Mouse (Mus musculus): ENCODE measurements around the gene Pgm1.

Pgm1 gene

DNA sequence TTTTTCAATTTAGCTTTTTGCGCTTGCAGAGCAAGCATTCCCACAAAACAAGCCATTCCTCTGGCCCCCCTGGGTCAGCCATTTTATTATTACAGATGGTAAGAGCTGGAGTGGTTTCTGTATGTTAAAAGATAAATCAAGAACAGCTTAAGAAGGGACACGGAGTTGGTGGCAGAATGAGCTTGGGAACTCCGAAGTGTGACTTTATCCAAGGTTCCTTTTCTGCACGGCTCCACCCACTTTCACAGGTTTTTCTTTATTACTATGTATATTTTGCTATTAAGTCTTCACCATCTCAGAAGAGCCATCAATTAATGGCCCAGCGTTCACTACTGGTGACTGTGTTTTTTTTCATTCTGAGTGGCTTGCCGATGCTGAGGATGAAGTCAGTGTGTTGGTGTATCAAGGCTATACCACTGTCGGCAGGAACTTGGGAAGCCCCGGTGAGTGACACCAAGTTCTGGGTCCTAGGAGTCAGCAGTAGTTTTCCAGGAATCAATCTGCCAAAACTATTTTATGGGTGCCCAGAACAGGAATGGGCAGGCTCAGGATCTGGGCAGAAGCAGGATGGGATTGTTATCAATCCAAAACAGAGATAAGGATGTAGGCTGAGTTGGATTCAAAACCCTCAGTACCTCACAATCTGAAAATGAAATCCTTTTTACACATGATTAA, 83.3 kb downstream of the Pgm1 start:
- DNase-seq = no peak

DNA sequence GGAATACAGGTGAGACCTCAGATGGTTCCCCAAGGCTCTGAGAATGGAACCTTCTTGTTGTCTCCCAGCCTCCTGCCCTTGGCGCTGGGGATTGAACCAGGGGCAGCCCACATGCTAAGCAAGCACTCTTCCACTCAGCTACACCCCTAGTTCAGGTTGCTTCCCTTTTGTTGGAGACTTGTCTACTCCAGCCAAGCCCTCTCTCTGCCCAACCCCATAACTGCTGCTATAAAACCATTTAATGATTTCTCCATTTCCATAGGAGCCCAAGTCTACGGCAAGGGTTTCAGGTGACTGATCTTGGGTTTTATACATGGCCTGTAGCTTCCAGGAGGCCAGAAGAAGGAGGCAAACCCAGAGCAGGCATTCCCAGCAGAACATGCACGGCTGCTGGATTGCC, 98.6 kb downstream of the Pgm1 start:
- DNase-seq = no peak

- peak; percentile 83 for DNase-seq
Measured at GRCm38 (mm10) chr4:100028641-100029040, 99.4 kb downstream of the Pgm1 start.

DNA sequence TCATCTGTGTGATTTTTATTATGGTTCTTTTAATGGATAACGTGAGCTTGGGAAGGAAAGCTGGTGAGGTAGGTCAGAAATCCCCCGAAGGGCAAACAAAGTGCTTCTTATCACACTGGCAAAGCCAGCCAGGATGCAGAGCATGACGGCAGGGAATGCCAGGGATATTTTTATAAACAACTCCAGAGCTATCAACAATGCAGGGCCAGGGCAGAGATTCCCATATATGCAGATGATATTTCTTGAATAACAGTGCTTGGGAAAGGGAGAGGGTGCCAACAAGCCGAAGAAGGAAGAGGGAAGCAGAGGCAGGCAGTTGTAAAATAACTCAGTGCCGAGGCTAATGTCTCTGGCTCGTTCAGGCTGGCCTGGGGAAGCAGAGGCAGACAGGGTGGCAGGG, 102.1 kb downstream of the Pgm1 start:
- no peak for DNase-seq

DNA sequence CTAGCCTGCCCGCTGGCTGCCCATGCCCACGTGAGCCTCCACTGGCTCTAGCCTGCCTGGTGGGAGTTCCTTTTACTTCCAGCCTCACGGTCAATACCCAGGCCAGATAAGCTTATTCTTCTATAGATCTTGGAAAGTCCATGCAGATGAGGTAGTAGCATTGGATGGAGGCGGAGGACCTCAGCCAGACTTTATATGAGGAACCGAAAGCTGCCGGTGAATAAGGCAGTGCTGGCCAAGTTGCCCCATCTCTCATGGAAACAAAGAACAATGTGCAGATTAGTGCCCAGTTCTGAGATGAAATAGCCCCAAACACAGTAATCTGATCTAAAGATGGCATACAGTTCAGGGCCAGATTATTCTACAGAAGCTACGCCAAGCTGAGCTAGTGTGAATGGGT, 103.4 kb downstream of the Pgm1 start:
- no peak for DNase-seq

DNA sequence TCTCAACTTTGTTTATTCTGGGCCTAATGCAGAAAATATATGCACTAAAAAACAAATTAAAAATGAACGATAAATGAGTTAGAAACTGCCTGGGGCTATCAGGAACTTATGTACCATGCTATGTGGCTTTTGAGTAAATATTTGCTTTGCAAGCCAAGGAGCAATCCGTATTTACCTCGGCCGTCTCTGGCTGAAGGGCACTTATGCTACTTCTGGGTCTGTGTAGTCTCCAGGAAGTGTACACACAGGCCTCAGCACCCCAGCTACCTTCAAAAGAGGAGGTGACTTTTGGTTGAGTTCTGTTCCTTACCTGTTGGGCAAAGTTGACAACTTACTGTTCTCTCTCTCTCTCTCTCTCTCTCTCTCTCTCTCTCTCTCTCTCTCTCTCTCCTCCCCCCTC, 104.7 kb downstream of the Pgm1 start:
- DNase-seq = no peak

DNA sequence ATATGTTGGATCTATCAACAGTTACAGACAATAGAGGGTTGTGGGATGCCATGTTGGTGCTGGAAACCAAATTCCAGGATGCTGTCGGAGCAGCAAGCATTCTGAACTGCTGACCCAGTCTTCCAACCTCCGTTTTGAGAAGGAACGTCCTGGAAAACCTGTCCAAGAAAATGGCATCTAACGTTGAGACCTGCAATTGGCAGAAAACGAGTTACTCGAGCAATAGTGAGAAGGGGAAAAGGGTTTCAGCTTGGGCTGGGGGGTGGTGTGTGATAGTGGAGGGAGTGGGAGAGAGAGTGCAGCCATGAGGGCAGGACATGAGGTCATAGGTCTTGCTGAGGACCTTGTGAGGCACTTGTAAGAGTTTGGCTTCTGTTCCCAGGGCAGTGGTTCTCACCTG, 105.8 kb downstream of the Pgm1 start:
- no peak for DNase-seq

- no peak for DNase-seq
Measured at GRCm38 (mm10) chr4:100035919-100036554, 106.8 kb downstream of the Pgm1 start.

Measured in kidney, postnatal 14 days (tissue).